Mouse (Mus musculus): ENCODE results near the gene C330007P06Rik. TPM values are rescaled to one million over a fixed set of nuclear protein-coding genes. Genes with fewer than 3 reads are reported as not detected.
"Not testable (repeated sequence)": the region's sequence is repeated elsewhere in the genome, so short reads cannot be mapped to it uniquely, and the experiment has no call there.

C330007P06Rik gene
- total and polyA plus RNA-seq, 3 experiments = 7.4 to 17.4 (median 15.7) TPM

- intact Hi-C loops (cut with DNase I) = no loop called here
- Histone ChIP-seq H3K36me3 (ENCODE audit: control insufficient read depth, insufficient read depth, low read length) (no peaks in the 10 kb centered on the region), H3K27ac (no peak overlapping the region), H3K4me1 (ENCODE audit: control insufficient read depth, insufficient read depth, low read length) (no peaks in the 10 kb centered on the region), H3K79me2 (replicated peaks; ENCODE audit: control insufficient read depth, insufficient read depth, low read length) (no peaks in the 10 kb centered on the region), H3K9ac (ENCODE audit: low read depth, low read length) (no peak overlapping the region), H3K4me3 (no peak overlapping the region), H3K27me3 (ENCODE audit: control insufficient read depth, insufficient read depth, low read length) (no peaks in the 10 kb centered on the region)
- peak in 1 of 2 experiments; percentile 14 for DNase-seq
- TF ChIP-seq CTCF (IDR thresholded peaks at IDR 0.05) = no peak
- TF ChIP-seq EP300 (IDR thresholded peaks at IDR 0.05; ENCODE audit: insufficient read depth, low read depth, low read length) = no peak
- TF ChIP-seq POLR2A (IDR thresholded peaks at IDR 0.05; ENCODE audit: insufficient read depth, low read depth, low read length) = no peak
- 75% methylated on average over 5 of the region's 5 CpGs for WGBS
These were observed 70.7 kb downstream of the C330007P06Rik start for GRCm38 (mm10) chrX:36803189-36803588.

GRCm38 (mm10) chrX:36799131-36799879 is 74.6 kb downstream of the C330007P06Rik start:
- Histone ChIP-seq H3K27me3 (ENCODE audit: control insufficient read depth, insufficient read depth, low read length) (no peaks in the 10 kb centered on the region), H3K4me1 (ENCODE audit: control insufficient read depth, insufficient read depth, low read length) (no peaks in the 10 kb centered on the region), H3K27ac (no peak overlapping the region), H3K36me3 (ENCODE audit: control insufficient read depth, insufficient read depth, low read length) (peaks cover 5% of the 10 kb centered on the region), H3K79me2 (replicated peaks; ENCODE audit: control insufficient read depth, insufficient read depth, low read length) (no peaks in the 10 kb centered on the region), H3K9ac (ENCODE audit: low read depth, low read length) (no peak overlapping the region), H3K4me3 (no peak overlapping the region)
- intact Hi-C loops (cut with DNase I) = no loop called here
- 43% methylated on average over 6 of the region's 6 CpGs for WGBS
- no peak for DNase-seq
- no peak for TF ChIP-seq CTCF (IDR thresholded peaks at IDR 0.05)
- TF ChIP-seq POLR2A (IDR thresholded peaks at IDR 0.05; ENCODE audit: insufficient read depth, low read depth, low read length) = no peak
- no peak for TF ChIP-seq EP300 (IDR thresholded peaks at IDR 0.05; ENCODE audit: insufficient read depth, low read depth, low read length)

GRCm38 (mm10) chrX:36796734-36797133 is 77.2 kb downstream of the C330007P06Rik start:
- H3K4me1 ChIP-seq (ENCODE audit: control insufficient read depth, insufficient read depth, low read length); H3K79me2 ChIP-seq (replicated peaks; ENCODE audit: control insufficient read depth, insufficient read depth, low read length); H3K36me3 ChIP-seq (ENCODE audit: control insufficient read depth, insufficient read depth, low read length); H3K27me3 ChIP-seq (ENCODE audit: control insufficient read depth, insufficient read depth, low read length): not testable (repeated sequence)
- 29% methylated on average over 8 of the region's 8 CpGs for WGBS
- Histone ChIP-seq H3K4me3 (peak overlapping the region; percentile 62), H3K9ac (ENCODE audit: low read depth, low read length) (peak overlapping the region; percentile 66), H3K27ac (peak overlapping the region; percentile 93)
- peak in 1 of 2 experiments; percentile 5 for DNase-seq
- intact Hi-C loops (cut with DNase I) = loop anchor here (1.0 kb wide), 1 partner anchor 11 kb away; no protein-coding TSS in a partner anchor

GRCm38 (mm10) chrX:36796163-36796581 is 77.7 kb downstream of the C330007P06Rik start:
- peak; percentile 87 to 89 for DNase-seq
- intact Hi-C loops (cut with DNase I) = loop anchor here (1.0 kb wide), 1 partner anchor 11 kb away; no protein-coding TSS in a partner anchor
- Histone ChIP-seq H3K79me2 (replicated peaks; ENCODE audit: control insufficient read depth, insufficient read depth, low read length) (no peaks in the 10 kb centered on the region), H3K4me3 (peak overlapping the region; percentile 62), H3K9ac (ENCODE audit: low read depth, low read length) (peak overlapping the region; percentile 98), H3K36me3 (ENCODE audit: control insufficient read depth, insufficient read depth, low read length) (peaks cover 5% of the 10 kb centered on the region), H3K27ac (peak overlapping the region; percentile 93), H3K27me3 (ENCODE audit: control insufficient read depth, insufficient read depth, low read length) (no peaks in the 10 kb centered on the region), H3K4me1 (ENCODE audit: control insufficient read depth, insufficient read depth, low read length) (no peaks in the 10 kb centered on the region)
- TF ChIP-seq EP300 (IDR thresholded peaks at IDR 0.05; ENCODE audit: insufficient read depth, low read depth, low read length) (no peak), CTCF (IDR thresholded peaks at IDR 0.05) (peak; percentile 98), POLR2A (IDR thresholded peaks at IDR 0.05; ENCODE audit: insufficient read depth, low read depth, low read length) (peak; percentile 17)
- WGBS = 18% methylated on average over 40 of the region's 41 CpGs

- H3K36me3 ChIP-seq (ENCODE audit: control insufficient read depth, insufficient read depth, low read length) = peaks cover 5% of the 10 kb centered on the region
- WGBS = 12% methylated on average over 41 of the region's 41 CpGs
- no peaks in the 10 kb centered on the region for H3K4me1 ChIP-seq (ENCODE audit: control insufficient read depth, insufficient read depth, low read length)
- peak within 1 kb of the TSS; percentile 98 for H3K9ac ChIP-seq (ENCODE audit: low read depth, low read length)
- H3K79me2 ChIP-seq (replicated peaks; ENCODE audit: control insufficient read depth, insufficient read depth, low read length) = no peaks in the 10 kb centered on the region
- DNase-seq = peak; percentile 83 to 90
- 0 out of 2 replicates have a peak, but pooled peaks have one; percentile 11 for TF ChIP-seq EP300 (IDR thresholded peaks at IDR 0.05; ENCODE audit: insufficient read depth, low read depth, low read length)
- TF ChIP-seq CTCF (IDR thresholded peaks at IDR 0.05) = no peak
- TF ChIP-seq POLR2A (IDR thresholded peaks at IDR 0.05; ENCODE audit: insufficient read depth, low read depth, low read length) = peak; percentile 89
- H3K27me3 ChIP-seq (ENCODE audit: control insufficient read depth, insufficient read depth, low read length) = no peaks in the 10 kb centered on the region
- H3K27ac ChIP-seq = peak within 1 kb of the TSS; percentile 93
- H3K4me3 ChIP-seq = peak within 1 kb of the TSS; percentile 62
- intact Hi-C loops (cut with DNase I) = loop anchor here (1.0 kb wide), 1 partner anchor 12 kb away; no protein-coding TSS in a partner anchor
These were observed 78.3 kb downstream of the C330007P06Rik start, which contains the start of gene Slc25a5 for GRCm38 (mm10) chrX:36795424-36796162. Gene Slc25a5 (plus strand): TSS chrX:36795651.
